Mouse (Mus musculus) lung, postnatal 36 days (tissue): ENCODE measurements around the gene Pid1.
A peak's percentile ranks its signal among the peaks of the same experiment; 100 is the strongest.
"Not testable (repeated sequence)": the region's sequence is repeated elsewhere in the genome, so short reads cannot be mapped to it uniquely, and the experiment has no call there.

ENCODE experiments used
- DNase-seq: peaks from one replicate; pipeline ENCODE4 v3.0.0; 2022; ENCODE audit warnings: mixed read lengths

The Pid1 gene

DNA sequence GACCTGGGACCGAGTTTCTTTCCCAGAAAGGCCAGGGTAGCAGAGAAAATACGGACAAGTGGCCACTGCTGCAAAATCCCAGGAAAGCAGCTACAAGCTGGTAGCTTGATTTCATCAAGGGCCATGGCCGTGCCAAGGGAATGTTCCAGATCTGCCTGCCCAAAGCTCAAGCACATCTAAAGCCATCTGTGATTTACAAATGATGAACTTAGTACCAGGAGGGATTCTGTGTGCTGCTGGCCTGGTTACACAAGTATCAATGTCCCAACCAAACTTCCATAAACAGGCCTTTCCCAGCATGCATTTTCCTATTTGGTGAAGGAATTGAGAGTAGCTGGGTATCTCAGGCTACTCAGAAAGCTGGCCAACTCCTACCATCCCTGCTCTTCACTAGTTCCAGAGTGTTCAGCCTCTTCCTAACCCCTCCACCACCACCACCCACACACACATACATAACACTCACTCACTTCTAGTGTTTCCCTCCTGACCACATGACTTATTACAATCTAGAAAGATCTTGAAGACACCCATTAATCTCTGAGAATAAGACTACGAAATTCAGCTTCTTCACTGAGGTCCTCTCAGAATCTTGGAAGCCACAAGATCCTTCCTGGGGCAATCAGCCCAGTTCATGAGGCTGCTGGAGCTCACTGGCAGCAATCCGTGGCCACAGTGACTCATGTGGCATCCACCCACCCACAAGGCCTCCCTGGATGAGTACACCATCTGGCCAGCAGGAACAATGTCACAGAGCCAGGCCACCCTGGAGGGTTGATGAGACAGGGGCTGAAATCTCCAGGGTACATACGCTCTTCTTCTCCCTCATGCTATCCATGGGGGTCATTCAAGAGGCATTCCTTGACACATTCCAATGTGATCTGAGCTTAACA, 4.1 kb downstream of the Pid1 start:
- peak; percentile 72 for DNase-seq

DNA sequence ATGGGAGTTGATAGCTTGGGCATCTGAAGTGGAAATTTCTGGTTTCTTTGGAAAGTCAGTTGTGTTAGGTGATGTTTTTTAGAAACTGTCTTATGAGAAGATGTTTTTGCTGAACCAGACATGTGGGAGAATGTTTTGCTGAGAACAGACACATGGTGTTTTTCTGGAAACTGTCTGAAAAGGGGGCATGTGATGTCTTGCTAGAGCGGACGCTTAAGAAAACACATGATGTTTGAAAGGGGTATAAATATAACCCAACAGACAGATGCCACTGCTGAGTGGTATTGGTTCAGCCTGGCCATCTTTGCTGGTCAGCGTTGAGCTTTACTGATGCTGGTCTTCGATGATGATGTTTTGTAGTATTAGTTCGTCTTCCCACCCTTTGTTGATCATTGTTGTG, 6.8 kb downstream of the Pid1 start:
- no peak for DNase-seq

DNA sequence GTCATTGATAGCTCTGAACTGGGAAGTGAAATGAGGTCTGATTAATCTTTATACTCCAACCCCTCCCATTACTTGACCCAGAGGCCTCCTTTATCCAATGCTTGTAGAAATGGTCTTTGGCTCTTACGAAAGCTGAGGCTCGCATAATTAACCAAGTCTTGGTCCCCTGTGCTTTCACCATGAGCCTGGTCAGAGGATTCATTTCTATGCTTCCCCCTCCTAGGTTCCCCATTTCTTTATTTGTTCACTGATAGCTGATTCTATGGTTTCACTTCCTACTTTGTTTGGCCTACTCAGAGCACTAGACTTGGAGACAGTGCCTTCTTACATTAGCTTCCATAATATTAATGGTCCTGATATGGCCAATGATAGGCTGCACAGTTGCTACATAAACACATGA, 13.7 kb downstream of the Pid1 start:
- peak; percentile 47 for DNase-seq

DNA sequence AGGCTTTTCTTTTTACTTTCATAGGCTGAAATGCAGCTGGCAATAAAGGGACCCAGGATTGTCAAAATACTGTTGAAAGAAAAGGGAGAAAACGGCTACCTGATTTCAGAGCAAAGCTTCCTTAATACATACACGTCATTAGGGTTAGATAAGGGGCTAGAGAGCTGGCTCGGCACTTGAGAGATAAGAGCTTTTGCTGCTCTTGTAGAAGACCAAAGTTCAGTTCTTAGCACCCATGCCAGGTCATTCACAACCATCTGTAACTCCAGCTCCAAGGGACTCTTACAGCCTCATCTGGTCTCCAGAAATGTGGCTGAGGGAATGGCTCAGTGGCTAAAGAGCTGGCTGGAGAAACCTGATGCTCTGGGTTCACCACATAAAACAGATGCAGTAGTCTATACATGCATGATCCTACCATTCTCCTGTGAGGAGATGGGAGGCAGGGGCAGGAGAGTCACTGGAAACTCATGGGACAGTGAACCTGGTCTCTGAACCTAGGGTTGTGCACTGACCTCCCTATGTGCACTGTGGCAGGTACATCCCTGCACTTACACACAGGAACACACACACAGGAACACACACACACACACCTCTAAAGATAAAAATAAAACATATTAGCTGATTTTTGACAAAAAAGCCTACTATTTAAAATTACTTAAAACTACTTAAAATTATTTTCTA, 16.0 kb downstream of the Pid1 start:
- no peak for DNase-seq

DNA sequence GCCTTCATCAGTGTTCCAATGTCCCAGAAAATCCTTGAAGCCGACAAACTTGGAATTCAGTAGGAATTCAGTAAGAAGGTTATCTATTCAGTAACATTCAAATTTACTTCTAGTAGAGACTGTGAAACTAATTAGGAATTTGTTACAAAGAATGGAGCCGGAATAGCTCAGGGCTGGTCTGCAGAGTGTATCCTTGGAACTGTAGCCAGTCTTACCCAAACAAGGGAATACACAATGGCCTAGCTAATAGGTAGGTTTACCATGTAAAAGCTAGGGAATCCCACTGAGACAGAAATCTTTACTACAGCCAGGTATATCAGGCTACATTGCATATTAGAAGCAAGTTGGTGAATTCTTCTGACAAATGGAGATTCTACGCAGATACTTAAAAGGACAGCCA, 31.2 kb downstream of the Pid1 start:
- DNase-seq, result not testable (repeated sequence)

DNA sequence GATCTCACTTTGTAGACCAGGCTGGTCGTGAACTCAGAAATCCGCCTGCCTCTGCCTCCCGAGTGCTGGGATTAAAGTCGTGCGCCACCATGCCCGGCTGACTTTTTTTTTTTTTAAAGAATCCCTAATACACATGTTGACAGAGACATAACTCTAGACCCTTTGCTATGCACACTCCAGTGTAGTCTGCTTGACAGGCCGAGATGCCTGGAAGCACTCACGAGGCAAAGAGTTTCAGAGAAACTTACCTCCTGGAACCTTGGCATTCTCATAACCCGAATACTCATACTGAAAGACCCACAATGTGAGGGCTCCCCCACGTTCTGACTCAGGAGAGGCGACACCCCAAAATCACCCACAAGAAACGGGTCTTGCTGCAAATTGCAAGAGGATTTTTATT, 32.1 kb downstream of the Pid1 start:
- DNase-seq, result not testable (repeated sequence)

DNA sequence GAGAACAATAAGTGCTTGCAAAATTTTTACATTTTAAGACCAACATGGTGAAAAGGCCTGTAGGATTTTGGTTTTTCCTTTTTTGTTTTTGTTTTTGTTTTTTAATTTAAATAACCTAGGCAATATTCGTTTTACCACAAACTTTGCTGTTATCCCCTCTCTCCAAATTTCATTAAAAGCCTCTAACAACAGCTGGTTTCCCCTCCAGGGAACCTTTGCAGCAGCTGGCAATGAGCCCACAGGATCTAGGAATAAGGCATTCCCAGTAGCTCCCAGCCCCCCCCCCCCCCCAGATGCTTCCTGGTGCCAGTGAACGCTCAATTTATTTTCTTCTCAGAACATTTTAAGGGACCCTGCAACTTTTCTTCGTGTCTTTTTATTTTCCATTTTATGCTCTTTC, 38.7 kb downstream of the Pid1 start:
- no peak for DNase-seq

DNA sequence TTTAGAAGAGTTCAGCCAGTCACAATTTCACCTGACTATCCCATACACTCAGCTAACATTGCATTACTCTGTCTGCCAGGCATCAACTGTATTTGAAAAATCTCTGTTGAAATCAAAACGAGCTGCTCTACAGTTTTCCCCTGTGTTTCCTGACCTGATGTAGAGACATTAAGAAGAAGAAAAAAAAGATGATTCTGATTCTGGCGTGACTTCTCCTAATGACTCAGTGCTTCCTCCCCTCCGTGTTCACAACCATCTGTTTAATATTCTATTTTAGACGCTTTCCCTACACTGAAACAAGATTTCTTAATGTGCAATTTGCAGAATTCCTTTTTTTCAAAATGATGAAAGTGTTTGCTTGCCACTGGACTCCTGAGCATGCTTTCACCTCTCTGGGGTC, 42.7 kb downstream of the Pid1 start:
- DNase-seq, result no peak

DNA sequence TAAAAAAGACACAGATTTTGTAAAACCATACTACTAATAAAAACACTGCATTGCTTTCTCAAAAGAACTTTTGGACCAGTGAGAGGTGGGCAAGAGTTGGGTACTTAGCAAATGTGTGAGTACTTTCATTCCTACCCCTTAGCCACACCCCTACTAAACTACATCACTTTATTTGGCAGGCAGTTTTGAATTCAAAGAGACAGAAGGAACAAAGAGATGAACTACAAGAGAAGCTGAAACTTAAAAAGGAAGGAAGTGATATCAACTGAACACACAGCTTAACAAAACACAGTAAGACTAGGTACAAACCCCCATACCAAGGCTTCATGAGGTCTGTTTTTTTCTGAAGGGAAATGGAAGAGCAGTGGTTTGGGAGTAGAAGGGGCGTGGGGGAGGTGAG, 45.4 kb downstream of the Pid1 start:
- DNase-seq, result no peak

DNA sequence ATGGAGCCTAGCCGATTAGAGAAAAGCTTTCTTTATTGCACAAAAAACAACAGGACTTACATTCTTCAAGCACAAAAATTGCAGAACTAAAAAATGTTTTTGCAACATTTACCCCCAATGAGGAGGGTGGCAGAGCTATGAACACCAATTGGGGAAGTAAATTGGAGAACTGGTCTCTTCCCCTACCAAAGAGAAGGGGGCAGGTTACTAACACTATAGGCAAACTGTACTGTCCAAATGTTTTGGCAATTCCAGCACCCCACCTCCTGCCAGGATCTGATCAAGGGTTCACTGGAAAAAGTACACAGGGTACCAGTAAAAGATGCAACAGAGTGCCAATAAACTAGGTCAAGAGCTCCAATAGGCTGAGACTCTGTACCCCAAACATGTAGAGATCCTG, 46.2 kb downstream of the Pid1 start:
- peak; percentile 27 for DNase-seq

DNA sequence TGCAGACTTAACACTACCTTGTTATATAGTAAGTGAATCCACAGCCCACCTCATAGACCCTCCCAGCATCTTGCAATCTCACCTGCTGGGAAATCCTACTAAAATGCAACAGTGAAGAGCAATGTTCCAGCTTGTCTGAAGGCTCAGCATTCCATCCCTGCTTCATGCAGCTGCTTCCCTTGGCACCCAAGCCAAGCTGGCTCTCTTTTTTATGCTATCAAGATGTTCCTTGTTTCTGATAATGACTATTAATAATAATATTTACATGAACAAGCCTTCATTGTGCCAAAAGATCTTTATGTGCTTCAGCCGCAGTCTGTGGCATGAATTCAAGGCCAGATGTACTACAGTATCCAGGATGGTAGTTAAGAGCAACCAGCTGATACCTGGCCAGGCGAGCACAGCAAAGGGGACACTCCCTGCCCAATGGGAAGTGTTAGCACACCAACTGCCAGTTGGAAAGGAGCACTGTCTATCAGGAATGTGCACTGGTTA, 54.0 kb downstream of the Pid1 start:
- peak; percentile 55 for DNase-seq

DNA sequence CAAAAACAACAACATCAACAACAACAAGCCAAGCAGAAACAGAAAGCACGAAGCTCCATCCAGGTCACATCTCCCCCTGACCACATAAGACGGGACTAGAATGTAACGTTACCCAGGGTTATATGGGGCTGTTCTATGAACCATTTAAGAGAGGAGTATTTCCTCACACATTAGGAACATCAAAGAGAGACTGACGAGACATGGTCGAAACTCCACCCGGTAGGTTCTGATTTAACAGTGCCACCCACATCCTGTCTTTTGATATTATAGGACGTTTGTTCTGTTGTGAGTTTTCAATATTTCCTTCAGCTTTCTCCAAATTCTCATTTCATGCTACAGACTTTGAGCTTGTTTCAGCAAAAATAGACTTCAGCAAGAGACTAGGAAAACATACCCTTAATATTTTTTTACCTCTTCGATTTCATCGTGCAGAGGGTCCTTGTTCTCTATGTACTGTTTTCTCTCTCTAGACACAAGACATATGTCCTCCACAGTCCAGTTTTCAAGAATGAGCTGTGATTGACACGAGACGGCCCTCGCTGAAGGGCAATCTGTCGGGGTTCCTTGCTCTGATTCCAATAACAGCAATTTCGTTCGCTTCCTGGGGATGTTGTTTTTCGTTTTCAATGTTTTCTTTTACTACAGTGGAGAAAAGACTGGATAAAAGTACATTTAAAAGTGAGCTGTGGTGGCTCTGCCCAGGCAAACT, 58.1 kb downstream of the Pid1 start:
- DNase-seq, result peak; percentile 49

DNA sequence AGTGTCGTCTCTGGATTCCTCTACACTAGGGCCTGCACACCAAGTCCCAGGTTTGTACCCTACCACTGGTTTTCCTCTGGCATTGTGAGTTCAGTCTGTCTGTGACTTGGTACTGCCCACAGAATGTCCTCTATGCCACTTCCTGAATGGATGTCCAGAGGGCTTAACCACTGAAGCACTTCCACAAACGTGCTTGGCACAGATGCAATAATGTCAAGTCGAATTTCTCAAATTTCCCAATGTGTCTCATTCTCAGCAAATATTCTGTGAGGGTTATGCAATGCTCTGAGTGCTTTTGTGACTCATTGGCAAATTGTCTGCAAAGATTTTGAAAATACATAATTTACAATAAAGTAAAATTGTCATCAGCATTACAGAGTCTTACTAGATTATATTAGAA, 61.2 kb downstream of the Pid1 start:
- peak; percentile 80 for DNase-seq

DNA sequence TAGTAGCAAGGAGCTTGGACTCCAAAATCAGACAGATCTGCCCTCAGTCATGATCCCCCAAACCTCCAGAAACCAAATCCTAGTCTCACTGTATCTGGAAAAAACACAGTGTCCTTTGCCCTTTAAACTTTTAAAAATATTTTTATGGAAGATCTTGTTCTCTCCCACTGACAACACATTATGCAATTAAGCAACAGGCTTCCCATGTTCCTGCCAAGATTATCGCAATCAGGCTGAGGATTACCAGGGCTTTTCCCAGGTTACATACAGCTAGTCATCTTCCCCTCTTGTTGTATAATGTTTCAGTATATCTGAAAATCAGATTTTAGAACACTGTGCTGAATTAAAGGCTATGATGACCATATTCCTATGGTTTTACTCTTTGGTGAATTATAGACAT, 64.3 kb downstream of the Pid1 start:
- peak; percentile 39 for DNase-seq

DNA sequence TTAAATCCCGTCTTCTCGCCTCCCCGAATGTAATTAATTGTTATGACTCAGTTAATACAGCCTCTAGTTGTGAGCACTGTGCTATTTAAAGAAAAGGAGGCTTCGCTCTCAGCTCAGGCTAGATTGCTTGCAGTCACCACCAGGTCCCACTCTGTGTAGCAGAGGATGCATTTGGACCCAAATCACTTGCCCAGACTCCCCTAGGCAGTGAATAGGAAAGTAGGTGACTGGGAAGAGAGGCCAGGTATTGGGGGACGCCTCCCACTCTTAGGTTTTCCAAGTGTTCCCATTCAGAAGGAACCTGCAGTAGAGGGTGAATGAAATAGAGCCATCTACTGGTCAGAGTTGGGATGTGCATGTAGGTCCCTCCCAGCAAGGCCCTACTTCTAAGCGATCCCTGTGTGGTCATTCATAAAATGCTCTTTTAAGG, 77.3 kb downstream of the Pid1 start:
- peak; percentile 58 for DNase-seq

DNA sequence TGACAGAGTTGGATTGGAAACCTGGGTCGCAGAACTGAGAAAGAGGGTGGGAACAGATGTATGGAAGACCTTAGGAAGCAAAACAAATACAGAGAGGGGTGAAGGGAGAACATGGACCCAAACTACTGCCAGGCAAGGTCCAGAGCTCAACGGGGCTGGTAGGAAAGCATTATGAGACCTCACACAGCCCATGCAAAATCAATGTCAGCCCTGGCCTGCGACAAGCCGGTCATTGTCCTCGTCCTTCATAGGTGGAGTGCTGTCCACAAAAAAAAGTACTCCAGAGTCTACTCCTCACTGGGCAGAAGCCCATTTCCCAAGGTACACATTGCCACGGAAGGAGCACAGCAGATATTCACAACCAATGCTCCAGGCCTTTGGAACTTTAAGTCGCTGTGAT, 78.4 kb downstream of the Pid1 start:
- DNase-seq, result no peak

DNA sequence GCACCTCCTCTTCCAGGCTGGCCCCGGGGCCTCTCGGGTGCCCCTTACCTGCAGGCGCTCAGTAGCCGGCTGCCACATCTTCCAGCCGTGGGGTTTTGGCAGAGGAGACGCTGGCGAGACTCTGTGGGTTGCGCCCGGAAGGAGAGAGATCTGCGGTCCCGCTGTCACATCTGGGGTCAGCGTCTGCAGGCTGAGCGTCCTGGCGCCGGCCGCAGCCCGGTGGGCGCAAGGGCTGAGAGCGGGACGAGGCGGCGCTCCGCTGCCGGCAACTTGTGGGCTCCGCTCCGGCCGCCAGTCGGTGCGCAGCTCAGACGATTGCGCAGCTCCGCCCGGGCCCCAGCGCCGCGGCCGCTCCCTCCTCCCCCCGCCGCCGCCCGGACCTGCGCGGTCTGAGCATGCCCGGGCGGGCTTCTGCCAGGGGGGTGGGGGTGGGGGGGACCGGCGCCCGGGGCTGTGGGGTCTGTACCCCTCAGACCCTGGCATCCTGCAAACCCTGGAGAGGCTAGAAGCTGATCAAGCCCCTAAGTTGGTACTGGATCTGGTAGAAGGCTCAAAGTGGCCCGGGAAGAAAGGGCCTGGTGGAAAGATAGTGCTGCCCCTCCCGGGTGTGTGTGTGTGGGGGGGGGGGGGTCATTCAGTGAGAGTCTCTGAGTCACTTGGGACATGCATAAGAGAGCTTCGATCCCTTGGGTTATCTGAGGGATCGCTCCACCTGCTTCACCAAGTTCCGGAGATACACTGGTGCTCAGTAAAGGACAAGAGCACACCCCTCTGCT, 79.5 kb downstream of the Pid1 start:
- peak; percentile 28 for DNase-seq

DNA sequence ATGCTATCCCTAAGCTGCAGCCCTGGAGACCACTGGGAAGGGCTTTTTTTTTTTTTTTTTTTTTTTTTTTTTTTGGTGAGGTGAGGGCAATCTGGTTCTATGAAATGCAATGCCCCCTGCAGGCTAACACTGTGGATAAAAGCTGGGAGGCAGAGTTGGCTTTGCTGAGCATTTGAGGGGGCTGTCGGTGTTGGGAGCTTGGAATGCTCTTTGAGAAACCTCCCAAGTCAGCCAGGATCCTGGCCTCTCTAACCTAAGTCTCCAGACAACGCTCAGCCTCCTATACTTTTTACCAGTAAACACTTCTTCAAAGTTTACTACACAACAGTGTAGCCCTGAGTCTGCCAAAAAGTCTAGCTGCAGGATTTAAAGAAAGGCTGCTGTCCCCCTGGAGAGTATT, 80.9 kb downstream of the Pid1 start:
- DNase-seq, result peak; percentile 55

DNA sequence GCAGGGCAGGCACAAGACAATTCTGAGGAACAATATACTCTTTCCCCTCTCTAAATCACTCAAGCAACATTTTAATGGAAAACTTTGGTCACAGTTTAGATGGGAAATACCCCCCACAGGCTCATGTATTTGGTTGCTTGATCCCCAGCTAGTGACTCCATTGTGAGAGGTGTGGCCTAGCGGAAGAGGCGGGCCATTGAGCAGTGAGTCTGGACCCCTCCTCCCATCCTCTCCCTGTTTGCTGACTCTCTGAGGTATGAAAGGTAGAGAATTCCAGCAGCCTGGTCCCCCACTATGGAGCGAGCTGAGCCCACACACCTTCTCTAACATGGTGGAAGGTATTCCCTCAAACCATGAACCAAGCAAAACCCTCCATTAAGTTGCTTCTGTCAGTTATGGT, 83.8 kb downstream of the Pid1 start:
- DNase-seq, result no peak

DNA sequence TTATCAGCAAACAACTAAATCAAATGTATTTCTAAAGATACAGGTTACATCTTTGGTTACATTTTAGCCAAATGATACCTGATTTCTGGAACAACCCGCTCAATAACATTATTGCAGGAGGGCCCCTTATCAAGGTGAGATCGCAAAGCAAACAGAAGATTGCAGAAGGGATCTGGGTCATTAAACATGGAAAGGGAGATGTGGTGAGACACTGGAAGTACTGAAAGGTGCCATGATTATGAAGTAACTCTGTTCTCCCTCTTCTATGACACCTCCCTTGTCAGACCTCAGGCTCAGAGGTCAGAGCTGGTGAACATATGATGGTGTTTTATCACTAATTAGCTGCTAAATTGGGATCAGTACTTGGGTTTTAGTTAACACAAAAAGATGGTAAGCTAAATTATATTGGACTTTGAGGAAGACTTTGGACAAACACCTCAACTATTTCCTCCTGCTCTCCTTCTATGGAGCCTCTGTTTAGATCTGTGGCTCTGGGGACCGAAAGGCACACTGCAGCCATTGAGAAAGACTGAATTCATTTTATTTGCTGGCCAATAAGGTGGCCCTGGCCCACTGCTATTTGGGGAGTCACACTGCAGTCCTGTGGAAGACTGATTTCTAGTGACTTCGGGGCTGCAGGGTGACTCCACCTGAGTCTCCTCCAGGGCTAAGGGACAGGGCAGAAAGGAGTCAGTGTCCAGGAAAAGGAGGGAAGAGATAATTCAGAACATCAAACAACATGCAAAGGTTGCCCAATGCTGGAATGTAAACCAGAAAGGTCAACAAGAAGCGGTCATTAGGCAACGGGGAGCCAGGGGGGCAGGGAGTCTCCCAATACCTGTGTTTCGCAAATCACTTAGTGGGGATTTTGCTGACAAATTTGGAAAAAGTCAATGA, 85.4 kb downstream of the Pid1 start:
- no peak for DNase-seq

DNA sequence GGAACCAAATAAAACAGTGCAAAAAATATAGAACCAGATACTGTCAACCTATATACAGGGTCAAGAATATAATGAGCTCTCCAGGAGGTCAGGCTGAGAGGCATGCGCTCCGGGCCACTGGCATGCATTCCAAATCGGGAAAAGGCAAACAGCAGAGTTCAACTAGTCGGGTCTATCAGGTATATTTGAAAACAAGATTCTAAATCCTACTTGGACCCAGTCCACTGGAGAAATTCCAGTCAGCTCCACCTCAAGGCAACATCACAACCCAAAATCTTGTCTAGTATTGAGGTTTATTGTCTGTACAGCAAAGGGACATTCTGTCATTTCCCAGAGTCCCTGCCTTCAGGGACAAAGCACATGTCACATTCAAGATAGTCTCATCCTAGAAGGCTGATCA, 91.0 kb downstream of the Pid1 start:
- no peak for DNase-seq
